In the genomic region with DNA sequence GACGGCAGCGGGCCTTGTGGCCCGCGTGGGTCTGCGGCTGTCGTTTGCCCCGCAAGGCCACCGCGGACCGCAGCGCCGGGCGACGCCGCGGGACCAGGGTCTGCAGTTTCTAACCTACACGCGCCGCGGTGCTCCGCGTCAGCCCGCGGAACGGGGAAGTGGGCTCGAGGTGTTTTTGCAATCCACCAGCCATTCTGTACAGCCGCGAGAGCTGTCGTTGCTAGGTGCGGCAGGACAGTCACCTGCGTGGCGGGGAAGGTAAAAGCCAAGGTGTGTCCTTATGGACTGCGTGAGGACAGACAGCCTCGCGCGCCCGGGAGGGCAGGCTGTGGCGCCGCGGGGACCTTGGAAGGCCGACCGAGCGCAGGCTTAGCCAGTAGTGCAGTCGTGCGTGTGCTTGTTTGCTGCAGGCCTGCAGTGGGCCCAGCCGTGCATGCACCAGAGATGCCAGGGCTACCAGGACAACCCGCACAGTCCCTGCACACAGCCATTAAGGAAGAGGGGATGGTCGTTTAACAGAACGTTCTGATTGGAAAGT, we compare ENCODE assay signal across 7 mouse cellular contexts. TPM values are rescaled to one million over a fixed set of nuclear protein-coding genes. Genes with fewer than 3 reads are reported as not detected.
A peak's percentile ranks its signal among the peaks of the same experiment; 100 is the strongest.
DNase-seq lines count a peak whose midpoint lies in the region; ATAC-seq lines count a peak whose summit lies in the region.

No protein-coding gene starts in this region.

- H3K4me3 ChIP-seq in intestine, embryonic 16.5 days (ENCODE audit: low read length) = peak overlapping the region; percentile 96
- peak overlapping the region; percentile 93 for H3K4me3 ChIP-seq in limb, embryonic 11.5 days (ENCODE audit: low read depth, low read length)
- peak overlapping the region; percentile 83 for H3K4me3 ChIP-seq in midbrain, embryonic 10.5 days

- DNase-seq in adrenal gland, adult 18-20 months (ENCODE audit: low spot score in 2 of 2) = peak; percentile 58 to 66
- peak; percentile 25 for DNase-seq in gastrocnemius, postnatal 14 days
- peak; percentile 66 for DNase-seq in limb, embryonic 11.5 days (ENCODE audit: low spot score)
- DNase-seq in midbrain, embryonic 10.5 days (ENCODE audit: low spot score) = peak; percentile 70
- peak; percentile 15 to 27 for DNase-seq in right cerebral cortex, postnatal 36 days (ENCODE audit: low spot score in 2 of 2)

- peak overlapping the region; percentile 93 for H3K9ac ChIP-seq in intestine, embryonic 16.5 days (ENCODE audit: low read depth, low read length)
- H3K9ac ChIP-seq in limb, embryonic 11.5 days (ENCODE audit: low read length) = peak overlapping the region; percentile 91

- H3K9me3 ChIP-seq in intestine, embryonic 16.5 days (ENCODE audit: control insufficient read depth, low read length) = no peaks in the 10 kb centered on the region
- H3K9me3 ChIP-seq in limb, embryonic 11.5 days (ENCODE audit: control insufficient read depth, low read length) = no peaks in the 10 kb centered on the region
- H3K9me3 ChIP-seq in midbrain, embryonic 10.5 days (replicated peaks) = no peaks in the 10 kb centered on the region

- peaks cover 10% of the 10 kb centered on the region; the same call in 1 of the 2 replicates for H3K4me1 ChIP-seq in intestine, embryonic 16.5 days (ENCODE audit: control insufficient read depth, insufficient read depth, low read length)
- H3K4me1 ChIP-seq in limb, embryonic 11.5 days (ENCODE audit: control insufficient read depth, insufficient read depth, low read length) = no peaks in the 10 kb centered on the region
- H3K4me1 ChIP-seq in midbrain, embryonic 10.5 days = peaks cover 12% of the 10 kb centered on the region

- peak overlapping the region; percentile 71 for H3K4me2 ChIP-seq in intestine, embryonic 16.5 days (ENCODE audit: low read depth, low read length)
- H3K4me2 ChIP-seq in limb, embryonic 11.5 days (ENCODE audit: low read depth, severe bottlenecking) = peak overlapping the region; percentile 75

- peak; percentile 52 for ATAC-seq in common myeloid progenitor, adult 5-6 weeks (replicated peaks; ENCODE audit: low read depth, poor library complexity, severe bottlenecking)
- ATAC-seq in intestine, embryonic 16.5 days = peak; percentile 72
- peak; percentile 70 for ATAC-seq in limb, embryonic 11.5 days (ENCODE audit: insufficient number of reproducible peaks, low FRiP score, low TSS enrichment, low read depth)

- intact Hi-C loops in gastrocnemius, postnatal 14 days (cut with DNase I; ENCODE audit: low total_unique reads) = no loop called here

- H3K27ac ChIP-seq in intestine, embryonic 16.5 days (ENCODE audit: low read length) = peak overlapping the region; percentile 98
- H3K27ac ChIP-seq in limb, embryonic 11.5 days (replicated peaks; ENCODE audit: low read depth, low read length) = peak overlapping the region; percentile 73
- peak overlapping the region; percentile 91 for H3K27ac ChIP-seq in midbrain, embryonic 10.5 days (replicated peaks)

- 0% methylated on average over 49 of the region's 49 CpGs for whole genome bisulfite sequencing in intestine, embryonic 16.5 days
- WGBS in limb, embryonic 11.5 days = under 1% methylated on average over 49 of the region's 49 CpGs
- under 1% methylated on average over 49 of the region's 49 CpGs for WGBS in midbrain, embryonic 10.5 days

- no peaks in the 10 kb centered on the region for H3K36me3 ChIP-seq in intestine, embryonic 16.5 days (ENCODE audit: control insufficient read depth, insufficient read depth, low read length)
- H3K36me3 ChIP-seq in limb, embryonic 11.5 days (ENCODE audit: control insufficient read depth, insufficient read depth, low read length) = 0 out of 2 replicates have a peak, but pooled peaks cover 2% of the 10 kb centered on the region
- peaks cover 6% of the 10 kb centered on the region; the same call in 1 of the 2 replicates for H3K36me3 ChIP-seq in midbrain, embryonic 10.5 days

- H3K27me3 ChIP-seq in intestine, embryonic 16.5 days (replicated peaks; ENCODE audit: control insufficient read depth, insufficient read depth, low read length) = no peaks in the 10 kb centered on the region
- no peaks in the 10 kb centered on the region for H3K27me3 ChIP-seq in limb, embryonic 11.5 days (ENCODE audit: control insufficient read depth, insufficient read depth, low read length)
- no peaks in the 10 kb centered on the region for H3K27me3 ChIP-seq in midbrain, embryonic 10.5 days (ENCODE audit: low read depth, poor library complexity, severe bottlenecking)

RNA-seq across cellular contexts. Expression of a gene that starts 0.6 kb away (rescaled TPM):
- 10 to 100 TPM in 1 of 2 experiments, 1 to 10 TPM in 1; 8.8 to 12.3 TPM for total RNA-seq in adrenal gland, adult 18-20 months (2021)
- total RNA-seq in common myeloid progenitor, adult 5-6 weeks (2017) = 21.2 and 21.8 TPM in 2 replicates
- 1 to 10 TPM; 4.3 to 4.7 TPM for total RNA-seq in gastrocnemius, postnatal 14 days (2021)
- polyA plus RNA-seq in intestine, embryonic 16.5 days (2015; fragmentation: Nextera tagmentation; extraction: Ambion mirVana) = 5.8 and 6.6 TPM in 2 replicates
- polyA plus RNA-seq in limb, embryonic 11.5 days (2014; fragmentation: Nextera tagmentation; extraction: Ambion mirVana) = 9.0 and 9.3 TPM in 2 replicates
- polyA plus RNA-seq in midbrain, embryonic 10.5 days (2016; fragmentation: Nextera tagmentation; extraction: Ambion mirVana) = 8.2 and 8.8 TPM in 2 replicates

RNA-seq across cellular contexts. Expression of a gene that starts 5.4 kb away (rescaled TPM):
- 1 to 10 TPM in 1 of 2 experiments, under 1 TPM in 1; 0.77 to 1.7 TPM for total RNA-seq in adrenal gland, adult 18-20 months (2021)
- 2.2 and 3.2 TPM in 2 replicates for total RNA-seq in common myeloid progenitor, adult 5-6 weeks (2017)
- total RNA-seq in gastrocnemius, postnatal 14 days (2021) = under 1 TPM; 0.27 to 0.55 TPM
- polyA plus RNA-seq in intestine, embryonic 16.5 days (2015; fragmentation: Nextera tagmentation; extraction: Ambion mirVana) = 2.0 and 2.4 TPM in 2 replicates
- polyA plus RNA-seq in limb, embryonic 11.5 days (2014; fragmentation: Nextera tagmentation; extraction: Ambion mirVana) = 4.7 and 5.4 TPM in 2 replicates
- 6.9 and 8.5 TPM in 2 replicates for polyA plus RNA-seq in midbrain, embryonic 10.5 days (2016; fragmentation: Nextera tagmentation; extraction: Ambion mirVana)

RNA-seq across cellular contexts. Expression of a gene that starts 22.8 kb away (rescaled TPM):
- 10 to 100 TPM; 83.4 to 86.3 TPM for total RNA-seq in adrenal gland, adult 18-20 months (2021)
- total RNA-seq in common myeloid progenitor, adult 5-6 weeks (2017) = 206 and 214 TPM in 2 replicates
- 10 to 100 TPM; 22.3 to 32.2 TPM for total RNA-seq in gastrocnemius, postnatal 14 days (2021)
- 332 and 340 TPM in 2 replicates for polyA plus RNA-seq in intestine, embryonic 16.5 days (2015; fragmentation: Nextera tagmentation; extraction: Ambion mirVana)
- 322 and 336 TPM in 2 replicates for polyA plus RNA-seq in limb, embryonic 11.5 days (2014; fragmentation: Nextera tagmentation; extraction: Ambion mirVana)
- polyA plus RNA-seq in midbrain, embryonic 10.5 days (2016; fragmentation: Nextera tagmentation; extraction: Ambion mirVana) = 283 and 312 TPM in 2 replicates

RNA-seq across cellular contexts. Expression of a gene that starts 41.0 kb away (rescaled TPM):
- 1 to 10 TPM; 7.7 to 8.0 TPM for total RNA-seq in adrenal gland, adult 18-20 months (2021)
- total RNA-seq in common myeloid progenitor, adult 5-6 weeks (2017) = 15.1 and 16.9 TPM in 2 replicates
- total RNA-seq in gastrocnemius, postnatal 14 days (2021) = 1 to 10 TPM; 7.4 to 7.5 TPM
- 8.9 and 9.8 TPM in 2 replicates for polyA plus RNA-seq in intestine, embryonic 16.5 days (2015; fragmentation: Nextera tagmentation; extraction: Ambion mirVana)
- 12.9 and 16.1 TPM in 2 replicates for polyA plus RNA-seq in limb, embryonic 11.5 days (2014; fragmentation: Nextera tagmentation; extraction: Ambion mirVana)
- 16.3 and 19.4 TPM in 2 replicates for polyA plus RNA-seq in midbrain, embryonic 10.5 days (2016; fragmentation: Nextera tagmentation; extraction: Ambion mirVana)

Comparison
In these comparisons a context has a peak if more than half of its experiments do, and no peak if none do; other contexts are left out.
1. Peak in every context shown above with its lines: DNase-seq, ATAC-seq, H3K4me3 ChIP-seq and H3K27ac ChIP-seq.